Mouse (Mus musculus) CH12.LX (cell line): ENCODE results near the gene Dscaml1. TPM values are rescaled to one million over a fixed set of nuclear protein-coding genes. Genes with fewer than 3 reads are reported as not detected.

Experiments
- DNase-seq: peaks from one replicate; pipeline ENCODE4 v3.0.0-alpha.2; 2013; ENCODE audit errors: extremely low read depth
- H3K27ac ChIP-seq: 2 replicates; pipeline ENCODE4 v1.5.1; 2012; ENCODE audit warnings: low read depth, mild to moderate bottlenecking, control low read depth, moderate library complexity; ENCODE audit not compliant: insufficient read depth
- H3K27me3 ChIP-seq: replicated peaks from 2 replicates; pipeline ENCODE3; 2012; ENCODE audit warnings: inconsistent platforms
- H3K36me3 ChIP-seq, 2 experiments: replicated peaks in 1 of 2; 2 replicates each; pipeline versions ENCODE3 to v1.6.1; 2012; ENCODE audit warnings: inconsistent platforms in 1 of 2, low read length in 1 of 2, mild to moderate bottlenecking in 1 of 2, mixed read lengths in 1 of 2, moderate library complexity in 1 of 2; ENCODE audit not compliant: control insufficient read depth in 1 of 2, insufficient read depth in 1 of 2
- H3K4me1 ChIP-seq, 2 experiments: 2 replicates each; pipeline ENCODE4 v1.6.1; 2012; ENCODE audit warnings: inconsistent platforms in 1 of 2, moderate library complexity in 1 of 2; ENCODE audit not compliant: insufficient read depth in 2 of 2, control insufficient read depth in 1 of 2
- H3K4me2 ChIP-seq: 2 replicates; pipeline ENCODE4 v1.6.1; 2012; ENCODE audit warnings: low read depth, mild to moderate bottlenecking, control low read depth; ENCODE audit not compliant: poor library complexity, insufficient read depth, severe bottlenecking
- H3K4me3 ChIP-seq, 3 experiments: fragments of 150-350 bp in 1 of 3; sonication (generic) in 1 of 3; replicated peaks in 1 of 3; 2 replicates each; pipeline versions ENCODE3 to v1.5.1; 2011 to 2012; ENCODE audit warnings: low read depth in 2 of 3, low read length in 2 of 3, mild to moderate bottlenecking in 2 of 3, moderate library complexity in 2 of 3, control low read depth in 1 of 3, improper control_type of control experiment in 1 of 3, inconsistent platforms in 1 of 3, mixed read lengths in 1 of 3; ENCODE audit not compliant: poor library complexity in 1 of 3
- H3K79me2 ChIP-seq: replicated peaks from 2 replicates; pipeline ENCODE4 v1.6.1; 2012; ENCODE audit warnings: mild to moderate bottlenecking, moderate library complexity; ENCODE audit not compliant: control insufficient read depth, poor library complexity, insufficient read depth, severe bottlenecking; ENCODE audit errors: extremely low read depth
- H3K9ac ChIP-seq: 2 replicates; pipeline ENCODE4 v1.6.1; 2012; ENCODE audit warnings: low read depth, mild to moderate bottlenecking, control low read depth, moderate library complexity; ENCODE audit not compliant: insufficient read depth
- H3K9me3 ChIP-seq: replicated peaks from 2 replicates; pipeline ENCODE3; 2012; ENCODE audit warnings: low read length, inconsistent platforms, mixed read lengths
- BHLHE40 ChIP-seq: IDR thresholded peaks from 2 replicates; pipeline ENCODE4 v1.6.1; 2011; ENCODE audit warnings: mild to moderate bottlenecking, low read depth, low read length, improper control_type of control experiment
- EP300 ChIP-seq: IDR thresholded peaks from 2 replicates; pipeline ENCODE4 v1.6.1; 2011; ENCODE audit warnings: low read length, improper control_type of control experiment
- GABPA ChIP-seq: IDR thresholded peaks from 2 replicates; pipeline ENCODE4 v1.6.1; 2012; ENCODE audit warnings: low read depth, low read length, improper control_type of control experiment, inconsistent platforms; ENCODE audit not compliant: insufficient replicate concordance
- HCFC1 ChIP-seq: IDR thresholded peaks from 2 replicates; pipeline ENCODE4 v1.6.1; 2012; ENCODE audit warnings: low read depth, mild to moderate bottlenecking, inconsistent platforms, low read length, improper control_type of control experiment
- IRF4 ChIP-seq: IDR thresholded peaks from 2 replicates; pipeline ENCODE4 v1.6.1; 2014; ENCODE audit warnings: low read depth, mild to moderate bottlenecking, inconsistent platforms, low read length, improper control_type of control experiment
- JUND ChIP-seq: conservative IDR thresholded peaks from 2 replicates; pipeline ENCODE4 v1.6.1; 2011; ENCODE audit warnings: low read depth, low read length, improper control_type of control experiment
- KAT2A ChIP-seq: IDR thresholded peaks from 2 replicates; pipeline ENCODE4 v1.6.1; 2012; ENCODE audit warnings: low read length, improper control_type of control experiment, inconsistent platforms; ENCODE audit not compliant: insufficient replicate concordance
- MAFK ChIP-seq: IDR thresholded peaks from 2 replicates; pipeline ENCODE4 v1.6.1; 2011; ENCODE audit warnings: low read length, improper control_type of control experiment; ENCODE audit not compliant: insufficient replicate concordance
- MAX ChIP-seq: IDR thresholded peaks from 2 replicates; pipeline ENCODE4 v1.6.1; 2011; ENCODE audit warnings: low read length, improper control_type of control experiment
- MAZ ChIP-seq: IDR thresholded peaks from 2 replicates; pipeline ENCODE4 v1.6.1; 2012; ENCODE audit warnings: low read depth, mild to moderate bottlenecking, inconsistent platforms, low read length, improper control_type of control experiment, moderate library complexity
- MEF2A ChIP-seq: IDR thresholded peaks from 2 replicates; pipeline ENCODE4 v1.6.1; 2014; ENCODE audit warnings: low read depth, mild to moderate bottlenecking, inconsistent platforms, low read length, improper control_type of control experiment, borderline replicate concordance
- NRF1 ChIP-seq: IDR thresholded peaks from 2 replicates; pipeline ENCODE4 v1.6.1; 2014; ENCODE audit warnings: low read depth, mild to moderate bottlenecking, inconsistent platforms, low read length, improper control_type of control experiment, moderate library complexity
- PAX5 ChIP-seq: IDR thresholded peaks from 2 replicates; pipeline ENCODE4 v1.6.1; 2012; ENCODE audit warnings: low read length, inconsistent platforms, mixed read lengths
- RCOR1 ChIP-seq: conservative IDR thresholded peaks from 2 replicates; pipeline ENCODE4 v1.6.1; 2012; ENCODE audit warnings: low read depth, mild to moderate bottlenecking, inconsistent platforms, low read length, improper control_type of control experiment
- TCF12 ChIP-seq: IDR thresholded peaks from 2 replicates; pipeline ENCODE4 v1.6.1; 2014; ENCODE audit warnings: low read depth, mild to moderate bottlenecking, inconsistent platforms, low read length, improper control_type of control experiment
- UBTF ChIP-seq: IDR thresholded peaks from 2 replicates; pipeline ENCODE4 v1.6.1; 2012; ENCODE audit warnings: low read depth, mild to moderate bottlenecking, inconsistent platforms, low read length, improper control_type of control experiment, moderate library complexity
- ZKSCAN1 ChIP-seq: IDR thresholded peaks from 2 replicates; pipeline ENCODE4 v1.6.1; 2012; ENCODE audit warnings: low read depth, inconsistent platforms, low read length, improper control_type of control experiment, borderline replicate concordance
- ZMIZ1 ChIP-seq: IDR thresholded peaks from 2 replicates; pipeline ENCODE4 v1.6.1; 2012; ENCODE audit warnings: low read depth, mild to moderate bottlenecking, inconsistent platforms, low read length, improper control_type of control experiment
- ZNF384 ChIP-seq: IDR thresholded peaks from 2 replicates; pipeline ENCODE4 v1.6.1; 2012; ENCODE audit warnings: low read depth, low read length, improper control_type of control experiment, inconsistent platforms
- dilution Hi-C: fragments of 300-500 bp; cut with MboI; formaldehyde crosslinking; loops from 2 replicates; pipeline ENCODE4 v1.14.3; 2020; ENCODE audit warnings: low sequenced_read_pairs; ENCODE audit not compliant: extremely low pct_unique_long_range_greater_than_20kb, extremely low pct_ligation_motif_present
- in situ Hi-C: fragments of 300-500 bp; cut with MboI; formaldehyde crosslinking; loops from 3 replicates; pipeline ENCODE4 v1.14.3; 2019; ENCODE audit warnings: low sequenced_read_pairs, low pct_ligation_motif_present, low pct_unique_long_range_greater_than_20kb, mixed read lengths
- polyA plus RNA-seq: library from polyadenylated mRNA; unstranded; fragments of >175 nt; gene quantifications from 2 replicates; pipeline ENCODE4 v1.2.1, GENCODE M21; 2012; ENCODE audit warnings: low read depth; ENCODE audit not compliant: insufficient read length
- total RNA-seq, 2 experiments: library from RNA; depleted of rRNA; stranded (reverse); fragments of 300-350 nt in 1 of 2; fragments of >200 nt in 1 of 2; gene quantifications; 2 replicates each; pipeline ENCODE4 v1.2.3; 2012 to 2014

Gene Dscaml1
- total and polyA plus RNA-seq, 3 experiments, result not detected

GRCm38 (mm10) chr9:45449658-45450057 is 23.2 kb downstream of the Dscaml1 start:
- Histone ChIP-seq H3K36me3 (no peaks in the 10 kb centered on the region), H3K4me2 (no peak overlapping the region), H3K4me3 (no peak overlapping the region), H3K9me3 (no peaks in the 10 kb centered on the region), H3K27me3 (no peaks in the 10 kb centered on the region), H3K9ac (no peak overlapping the region), H3K79me2 (no peaks in the 10 kb centered on the region), H3K4me1 (peaks cover 18 to 46% of the 10 kb centered on the region in 2 experiments), H3K27ac (no peak overlapping the region)
- dilution Hi-C loops (no loop called here), in situ Hi-C loops (loop anchor here (5.0 kb wide), 1 partner anchor 38 kb away; no protein-coding TSS in a partner anchor)
- TF ChIP-seq MAX, result no peak
- no peak for TF ChIP-seq PAX5
- no peak for TF ChIP-seq ZNF384
- no peak for TF ChIP-seq KAT2A
- TF ChIP-seq GABPA, result no peak
- TF ChIP-seq NRF1, result no peak
- TF ChIP-seq ZMIZ1, result no peak
- no peak for TF ChIP-seq IRF4
- TF ChIP-seq MAZ, result no peak
- TF ChIP-seq RCOR1, result no peak
- TF ChIP-seq TCF12, result no peak
- DNase-seq, result no peak

- H3K4me1 ChIP-seq, result peaks cover 3 to 43% of the 10 kb centered on the region in 2 experiments; a peak in 3 of 4 replicates
- no peak overlapping the region for H3K4me3 ChIP-seq
- in situ Hi-C loops, result loop anchor here (5.0 kb wide), 1 partner anchor 36 kb away; no protein-coding TSS in a partner anchor
- no peaks in the 10 kb centered on the region for H3K79me2 ChIP-seq
- TF ChIP-seq MAZ (no peak), ZKSCAN1 (no peak), JUND (0 out of 2 replicates have a peak, but pooled peaks have one; percentile 21), EP300 (no peak; the same call in 1 of the 2 replicates), IRF4 (peak; percentile 42; the same call in 1 of the 2 replicates), RCOR1 (0 out of 2 replicates have a peak, but pooled peaks have one; percentile 55), UBTF (no peak), KAT2A (no peak), HCFC1 (no peak), MAFK (peak; percentile 80), MEF2A (no peak), BHLHE40 (peak; percentile 55)
- TF ChIP-seq, all 38 proteins: peak for 5
- H3K4me2 ChIP-seq, result no peak overlapping the region
- no peaks in the 10 kb centered on the region for H3K9me3 ChIP-seq
- H3K27ac ChIP-seq, result no peak overlapping the region
- H3K9ac ChIP-seq, result no peak overlapping the region
- H3K27me3 ChIP-seq, result no peaks in the 10 kb centered on the region
- dilution Hi-C loops, result no loop called here
- no peaks in the 10 kb centered on the region for H3K36me3 ChIP-seq
- no peak for DNase-seq
These were observed 24.9 kb downstream of the Dscaml1 start for GRCm38 (mm10) chr9:45451346-45451745.
